Mouse (Mus musculus): ENCODE measurements around the gene Tsc22d3.

GRCm38 (mm10) chrX:140599561-140600409, 674 bp downstream of the Tsc22d3 start:
- TF ChIP-seq USF1 (IDR thresholded peaks at IDR 0.05; ENCODE audit: low read depth), result no peak
- no peak for TF ChIP-seq CTCF (IDR thresholded peaks at IDR 0.05; ENCODE audit: control insufficient read depth, insufficient read depth, insufficient read length)
- no peak for TF ChIP-seq FOSL1 (IDR thresholded peaks at IDR 0.05; ENCODE audit: insufficient read depth, low read length, poor library complexity, severe bottlenecking)
- no peak for TF ChIP-seq MAX (IDR thresholded peaks at IDR 0.05)
- no peak for TF ChIP-seq MYOG (IDR thresholded peaks at IDR 0.05; ENCODE audit: control insufficient read depth, extremely low read depth, insufficient read length)
- TF ChIP-seq MYOD1 (IDR thresholded peaks at IDR 0.05; ENCODE audit: control insufficient read depth, insufficient read length, low read depth), result no peak
- no peak for TF ChIP-seq CEBPB (IDR thresholded peaks at IDR 0.05; ENCODE audit: low read depth)
